Mouse (Mus musculus): ENCODE results near the gene C2cd4d. TPM values are rescaled to one million over a fixed set of nuclear protein-coding genes. Genes with fewer than 3 reads are reported as not detected.

C2cd4d gene
- polyA plus RNA-seq, 1 experiment from 2014 or later = 3.3 TPM

DNA sequence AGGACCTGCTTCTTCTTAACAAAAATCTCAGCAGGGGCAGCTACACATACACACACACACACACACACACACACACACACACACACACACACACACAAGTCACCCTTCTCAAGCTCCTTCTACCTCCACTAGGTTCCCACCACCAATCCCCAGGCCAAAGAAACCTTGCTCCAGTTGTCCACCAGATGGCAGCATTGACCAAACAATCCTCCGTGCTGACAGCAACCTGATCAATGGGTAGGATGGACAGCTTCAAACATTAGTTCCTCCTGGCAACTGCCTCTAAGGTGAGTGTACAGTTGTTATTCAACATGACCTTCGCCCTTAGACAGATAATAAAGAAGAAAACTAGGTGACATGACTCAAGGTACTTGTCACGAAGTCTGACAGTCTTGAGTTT, 4.5 kb downstream of the C2cd4d start:
- WGBS = 20% methylated on average over 3 of the region's 3 CpGs

DNA sequence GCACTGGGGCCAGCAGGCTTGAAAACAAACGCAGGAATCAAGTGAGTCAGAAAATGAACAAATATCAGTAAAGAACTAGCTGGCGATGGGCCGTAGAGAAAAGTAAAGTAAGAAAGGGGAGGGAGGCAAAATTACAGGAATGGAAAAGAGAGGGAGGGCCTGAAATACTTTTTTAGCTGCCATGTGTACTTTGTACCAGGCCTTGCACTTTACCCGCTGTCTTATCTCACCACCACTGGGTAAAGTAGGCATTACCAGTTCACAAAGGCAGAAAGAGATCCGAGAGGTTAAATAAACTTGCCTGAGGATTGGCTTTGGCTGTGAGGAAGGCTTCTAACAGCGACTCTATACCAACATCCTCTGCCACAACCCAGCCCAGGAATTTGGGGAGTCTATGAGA, 5.3 kb downstream of the C2cd4d start:
- no peaks in the 10 kb centered on the region for H3K9me3 ChIP-seq
- no peak overlapping the region for H3K27ac ChIP-seq (replicated peaks)
- peaks cover 2% of the 10 kb centered on the region for H3K27me3 ChIP-seq
- no peaks in the 10 kb centered on the region for H3K36me3 ChIP-seq
- peaks cover 26% of the 10 kb centered on the region for H3K4me1 ChIP-seq (replicated peaks)
- 81% methylated on average over 6 of the region's 6 CpGs for WGBS
- no peak overlapping the region for H3K4me3 ChIP-seq
- no peak overlapping the region for H3K4me2 ChIP-seq
- no peak for ATAC-seq (ENCODE audit: low FRiP score, low read depth)
- no peak overlapping the region for H3K9ac ChIP-seq

More for the DNA sequence above, 4.5 kb downstream of the C2cd4d start:
- peaks cover 19% of the 10 kb centered on the region for H3K4me1 ChIP-seq (replicated peaks)
- H3K36me3 ChIP-seq = no peaks in the 10 kb centered on the region
- no peak overlapping the region for H3K4me2 ChIP-seq
- H3K27ac ChIP-seq (replicated peaks) = no peak overlapping the region
- H3K4me3 ChIP-seq = no peak overlapping the region
- H3K9me3 ChIP-seq = no peaks in the 10 kb centered on the region
- peaks cover 2% of the 10 kb centered on the region for H3K27me3 ChIP-seq
- peak; percentile 35; the same call in 1 of the 2 replicates for ATAC-seq (ENCODE audit: low FRiP score, low read depth)
- no peak overlapping the region for H3K9ac ChIP-seq

GRCm38 (mm10) chr3:94368631-94369030, 6.4 kb downstream of the C2cd4d start:
- Histone ChIP-seq H3K9me3 (no peaks in the 10 kb centered on the region), H3K4me2 (no peak overlapping the region), H3K4me3 (no peak overlapping the region), H3K4me1 (replicated peaks) (peaks cover 31% of the 10 kb centered on the region), H3K36me3 (no peaks in the 10 kb centered on the region), H3K9ac (no peak overlapping the region), H3K27ac (replicated peaks) (no peak overlapping the region), H3K27me3 (peaks cover 2% of the 10 kb centered on the region; the same call in 1 of the 2 replicates)
- no peak for ATAC-seq (ENCODE audit: low FRiP score, low read depth)
- 66% methylated on average over 6 of the region's 6 CpGs for WGBS

- no peak overlapping the region for H3K4me3 ChIP-seq
- H3K27me3 ChIP-seq = peaks cover 2% of the 10 kb centered on the region; the same call in 1 of the 2 replicates
- no peak overlapping the region for H3K27ac ChIP-seq (replicated peaks)
- no peaks in the 10 kb centered on the region for H3K36me3 ChIP-seq
- no peak overlapping the region for H3K9ac ChIP-seq
- peaks cover 27% of the 10 kb centered on the region for H3K4me1 ChIP-seq (replicated peaks)
- H3K9me3 ChIP-seq = no peaks in the 10 kb centered on the region
- ATAC-seq (ENCODE audit: low FRiP score, low read depth) = no peak
- 75% methylated on average over 2 of the region's 2 CpGs for WGBS
- H3K4me2 ChIP-seq = no peak overlapping the region
These were observed 7.5 kb downstream of the C2cd4d start for GRCm38 (mm10) chr3:94369709-94370108.

- no peak overlapping the region for H3K27ac ChIP-seq (replicated peaks)
- H3K4me3 ChIP-seq = 0 out of 2 replicates have a peak overlapping the region, but pooled peaks have one; percentile 14
- H3K4me2 ChIP-seq = peak overlapping the region; percentile 48
- no peaks in the 10 kb centered on the region for H3K27me3 ChIP-seq
- WGBS = 7% methylated on average over 11 of the region's 11 CpGs
- no peak for ATAC-seq (ENCODE audit: low FRiP score, low read depth)
- H3K4me1 ChIP-seq (replicated peaks) = peaks cover 27% of the 10 kb centered on the region
- no peak overlapping the region for H3K9ac ChIP-seq
- no peaks in the 10 kb centered on the region for H3K9me3 ChIP-seq
- H3K36me3 ChIP-seq = no peaks in the 10 kb centered on the region
These were observed 9.4 kb downstream of the C2cd4d start for GRCm38 (mm10) chr3:94371637-94372036.

GRCm38 (mm10) chr3:94372038-94372437, 9.8 kb downstream of the C2cd4d start:
- Histone ChIP-seq H3K27ac (replicated peaks) (no peak overlapping the region), H3K9me3 (no peaks in the 10 kb centered on the region), H3K4me2 (peak overlapping the region; percentile 48), H3K36me3 (no peaks in the 10 kb centered on the region), H3K4me3 (no peak overlapping the region), H3K27me3 (no peaks in the 10 kb centered on the region), H3K9ac (no peak overlapping the region), H3K4me1 (replicated peaks) (peaks cover 27% of the 10 kb centered on the region)
- ATAC-seq (ENCODE audit: low FRiP score, low read depth) = no peak
- 4% methylated on average over 3 of the region's 3 CpGs for WGBS

GRCm38 (mm10) chr3:94372641-94373040, 10.4 kb downstream of the C2cd4d start, which contains the start of gene Rorc:
Gene Rorc (plus strand): TSS chr3:94372794.
- no peaks in the 10 kb centered on the region for H3K9me3 ChIP-seq
- H3K4me1 ChIP-seq (replicated peaks) = peaks cover 27% of the 10 kb centered on the region
- H3K4me3 ChIP-seq = peak within 1 kb of the TSS; percentile 14; the same call in 1 of the 2 replicates
- no peak within 1 kb of the TSS for H3K9ac ChIP-seq
- peak within 1 kb of the TSS; percentile 48 for H3K4me2 ChIP-seq
- no peaks in the 10 kb centered on the region for H3K36me3 ChIP-seq
- no peak within 1 kb of the TSS for H3K27ac ChIP-seq (replicated peaks)
- H3K27me3 ChIP-seq = no peaks in the 10 kb centered on the region
- ATAC-seq (ENCODE audit: low FRiP score, low read depth) = peak; percentile 17; the same call in 1 of the 2 replicates
- 15% methylated on average over 5 of the region's 5 CpGs for WGBS

GRCm38 (mm10) chr3:94373090-94373489, 10.9 kb downstream of the C2cd4d start:
- peaks cover 27% of the 10 kb centered on the region for H3K4me1 ChIP-seq (replicated peaks)
- H3K27me3 ChIP-seq = no peaks in the 10 kb centered on the region
- peak; percentile 23 for ATAC-seq (ENCODE audit: low FRiP score, low read depth)
- H3K36me3 ChIP-seq = no peaks in the 10 kb centered on the region
- no peaks in the 10 kb centered on the region for H3K9me3 ChIP-seq
- peak overlapping the region; percentile 12; the same call in 1 of the 2 replicates for H3K4me3 ChIP-seq
- H3K27ac ChIP-seq (replicated peaks) = no peak overlapping the region
- H3K9ac ChIP-seq = no peak overlapping the region
- 4% methylated on average over 10 of the region's 10 CpGs for WGBS
- H3K4me2 ChIP-seq = peak overlapping the region; percentile 37

GRCm38 (mm10) chr3:94373597-94374011, 11.4 kb downstream of the C2cd4d start:
- Histone ChIP-seq H3K27ac (replicated peaks) (no peak overlapping the region), H3K36me3 (no peaks in the 10 kb centered on the region), H3K9ac (no peak overlapping the region), H3K4me1 (replicated peaks) (peaks cover 27% of the 10 kb centered on the region), H3K27me3 (no peaks in the 10 kb centered on the region), H3K4me3 (no peak overlapping the region), H3K4me2 (peak overlapping the region; percentile 37), H3K9me3 (no peaks in the 10 kb centered on the region)
- peak; percentile 57; the same call in 1 of the 2 replicates for ATAC-seq (ENCODE audit: low FRiP score, low read depth)
- 2% methylated on average over 5 of the region's 5 CpGs for WGBS

DNA sequence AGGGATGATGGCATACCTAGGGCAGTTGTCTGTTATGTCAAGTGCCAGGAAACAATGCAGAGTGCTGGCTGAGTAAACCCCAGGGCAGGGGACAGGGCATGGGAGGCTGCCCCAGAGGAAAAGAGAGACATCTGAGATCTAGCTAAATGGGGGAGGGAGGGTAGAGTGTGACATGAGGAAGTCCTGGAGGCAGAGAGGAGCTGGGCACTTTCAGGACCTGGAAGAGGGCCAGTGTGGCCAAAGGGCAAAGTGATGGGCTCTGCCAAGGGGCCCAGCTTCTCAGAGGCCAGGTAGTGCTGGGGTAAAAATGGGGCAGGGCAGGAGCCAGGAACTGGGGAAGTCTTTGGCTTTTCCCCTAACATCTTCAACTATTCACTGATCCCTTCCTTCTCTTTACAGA, 12.4 kb downstream of the C2cd4d start:
- no peak overlapping the region for H3K9ac ChIP-seq
- H3K4me3 ChIP-seq = no peak overlapping the region
- H3K27ac ChIP-seq (replicated peaks) = no peak overlapping the region
- no peaks in the 10 kb centered on the region for H3K9me3 ChIP-seq
- H3K36me3 ChIP-seq = no peaks in the 10 kb centered on the region
- no peaks in the 10 kb centered on the region for H3K27me3 ChIP-seq
- ATAC-seq (ENCODE audit: low FRiP score, low read depth) = no peak
- H3K4me1 ChIP-seq (replicated peaks) = peaks cover 27% of the 10 kb centered on the region
- H3K4me2 ChIP-seq = no peak overlapping the region

DNA sequence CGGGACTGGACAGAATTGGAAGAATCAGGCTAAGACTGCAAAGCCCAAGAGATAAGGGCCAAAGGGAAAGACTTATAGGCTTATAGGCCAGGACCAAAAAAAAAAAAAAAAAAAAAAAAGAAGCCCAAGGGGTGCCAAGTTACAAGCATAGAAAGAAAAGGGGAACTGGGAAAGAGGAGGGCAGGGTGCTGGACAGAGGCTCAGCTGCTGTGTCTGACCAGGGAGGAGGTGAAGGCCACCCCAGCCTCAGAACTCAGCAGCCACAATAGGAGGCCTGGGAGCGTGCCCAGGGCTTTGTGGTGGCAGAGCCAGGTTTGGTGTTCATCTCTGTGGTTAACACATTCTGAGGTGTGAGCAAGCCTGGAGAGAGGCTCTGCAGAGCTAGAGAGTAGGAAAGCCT, 12.9 kb downstream of the C2cd4d start:
- Histone ChIP-seq H3K27ac (replicated peaks) (no peak overlapping the region), H3K4me1 (replicated peaks) (peaks cover 27% of the 10 kb centered on the region), H3K4me2 (no peak overlapping the region), H3K9me3 (no peaks in the 10 kb centered on the region), H3K9ac (no peak overlapping the region), H3K4me3 (no peak overlapping the region), H3K27me3 (no peaks in the 10 kb centered on the region), H3K36me3 (no peaks in the 10 kb centered on the region)
- WGBS = 87% methylated on average over 2 of the region's 2 CpGs
- no peak for ATAC-seq (ENCODE audit: low FRiP score, low read depth)

DNA sequence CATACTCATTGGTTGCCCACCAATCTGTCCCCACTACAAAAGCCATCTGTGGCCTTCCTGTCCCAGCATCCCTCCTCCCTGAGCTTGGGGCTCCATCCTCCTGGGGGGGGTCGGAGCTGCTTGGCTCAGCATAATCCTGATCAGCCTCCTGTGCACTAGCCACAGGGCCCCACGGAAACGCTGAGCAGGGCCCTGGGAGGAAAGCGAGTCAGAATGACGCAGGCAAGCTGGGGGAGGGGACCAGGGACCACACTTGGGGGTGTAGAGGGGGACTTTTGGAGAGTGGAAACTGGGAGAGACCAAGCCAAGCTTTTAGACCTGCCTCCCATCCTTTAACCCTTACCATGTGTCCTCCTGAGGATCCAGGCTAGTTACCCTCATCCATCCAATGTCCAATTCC, 13.6 kb downstream of the C2cd4d start:
- no peak overlapping the region for H3K9ac ChIP-seq
- no peaks in the 10 kb centered on the region for H3K27me3 ChIP-seq
- H3K9me3 ChIP-seq = no peaks in the 10 kb centered on the region
- H3K27ac ChIP-seq (replicated peaks) = no peak overlapping the region
- H3K4me2 ChIP-seq = no peak overlapping the region
- no peak for ATAC-seq (ENCODE audit: low FRiP score, low read depth)
- 67% methylated on average over 5 of the region's 5 CpGs for WGBS
- H3K36me3 ChIP-seq = no peaks in the 10 kb centered on the region
- H3K4me1 ChIP-seq (replicated peaks) = peaks cover 27% of the 10 kb centered on the region
- H3K4me3 ChIP-seq = no peak overlapping the region

Measured in hindbrain, embryonic 15.5 days (tissue).